Mouse (Mus musculus): ENCODE data around the gene Prr11. TPM values are rescaled to one million over a fixed set of nuclear protein-coding genes. Genes with fewer than 3 reads are reported as not detected.

The Prr11 gene
- total RNA-seq, 2 experiments from 2014 or later, result 3.5 to 3.8 TPM

GRCm38 (mm10) chr11:87046968-87047367 is 61.5 kb downstream of the Prr11 start:
- no peak for DNase-seq

- DNase-seq, result no peak
These were observed 65.5 kb downstream of the Prr11 start for GRCm38 (mm10) chr11:87043052-87043451.

- DNase-seq, result no peak
These were observed 69.1 kb downstream of the Prr11 start for GRCm38 (mm10) chr11:87039307-87039963.

Small RNA genes lying within 50 kb of the gene (microRNA-seq; reads per million reads assigned to microRNA genes)
- 239 to 1,926 reads per million in 2 experiments for gene Mir301

Other genes with a start within 250 kb of the Prr11 start
- gene Ypel2, start 115.0 kb downstream of the Prr11 start, total RNA-seq (2021), result 10 to 100 TPM in 1 of 2 experiments, 1 to 10 TPM in 1; 9.8 to 11.6 TPM
- 1 to 10 TPM; 2.7 to 3.3 TPM for gene Gdpd1, start 34.6 kb downstream of the Prr11 start, total RNA-seq (2021)
- 1 to 10 TPM; 8.4 to 9.1 TPM for gene Smg8, start 21.9 kb downstream of the Prr11 start, total RNA-seq (2021)
- gene Ska2, start 526 bp upstream of the Prr11 start, total RNA-seq (2021), result 1 to 10 TPM; 6.9 to 9.6 TPM
- gene Trim37, start 18.4 kb upstream of the Prr11 start, total RNA-seq (2021), result 1 to 10 TPM; 8.2 to 8.7 TPM

All from gastrocnemius, postnatal 10 days (tissue).